In genomic region chr7:25311193-25311592, GRCm38 (mm10) we compare ENCODE assay signal across 40 mouse cellular contexts. TPM values are rescaled to one million over a fixed set of nuclear protein-coding genes. Genes with fewer than 3 reads are reported as not detected.
"Had no signal": no experiment of that assay in that cellular context is flagged by ENCODE, and none has a peak within 500 bp of the region (broad histone marks: within the 10 kb centered on the region; RNA-seq: fewer than 3 reads in every experiment).

No protein-coding gene starts in this region.

- H3K9me3 ChIP-seq: heart, embryonic 12.5 days; heart, embryonic 13.5 days; heart, embryonic 15.5 days; hindbrain, embryonic 10.5 days; hindbrain, embryonic 12.5 days; hindbrain, embryonic 13.5 days; hindbrain, embryonic 15.5 days; intestine, embryonic 15.5 days; kidney, embryonic 15.5 days had no signal

- H3K4me3 ChIP-seq: heart, embryonic 12.5 days; heart, embryonic 13.5 days; heart, embryonic 15.5 days; hindbrain, embryonic 10.5 days; hindbrain, embryonic 12.5 days; hindbrain, embryonic 13.5 days; hindbrain, embryonic 15.5 days; intestine, embryonic 15.5 days; kidney, embryonic 15.5 days; layer of hippocampus, adult 2 months; left cerebral cortex, adult 2 months had no signal

- H3K27ac ChIP-seq: heart, embryonic 13.5 days; heart, embryonic 15.5 days; hindbrain, embryonic 10.5 days; hindbrain, embryonic 12.5 days; hindbrain, embryonic 13.5 days; hindbrain, embryonic 14.5 days; hindbrain, embryonic 15.5 days; hindbrain, postnatal 0 days; intestine, embryonic 15.5 days; kidney, embryonic 15.5 days; kidney, postnatal 0 days; layer of hippocampus, adult 2 months; left cerebral cortex, adult 2 months had no signal

- H3K36me3 ChIP-seq: heart, embryonic 12.5 days; heart, embryonic 13.5 days; heart, embryonic 15.5 days; hindbrain, embryonic 10.5 days; hindbrain, embryonic 12.5 days; intestine, embryonic 15.5 days; kidney, embryonic 15.5 days had no signal

- DNase-seq: heart, postnatal 10 days; heart, postnatal 14 days; heart, postnatal 36 days; heart, postnatal 4 days; kidney, adult 11 months; kidney, adult 18-20 months; kidney, adult 2 months; kidney, adult 8-10 months; kidney, adult 9 months; kidney, postnatal 10 days; kidney, postnatal 14 days; kidney, postnatal 36 days; kidney, postnatal 4 days; layer of hippocampus, adult 9-11 months; layer of hippocampus, postnatal 36 days had no signal

RNA-seq across cellular contexts. Expression of gene Tmem145, which starts 5.3 kb away (rescaled TPM):
- total RNA-seq: heart, postnatal 10 days; heart, postnatal 14 days; heart, postnatal 36 days; heart, postnatal 4 days; hematopoietic stem cell, adult 5-6 weeks had no signal
- polyA plus RNA-seq: heart, postnatal 0 days; inflammation-experienced regulatory T-cells, adult 6 months had no signal

RNA-seq across cellular contexts. Expression of gene Prr19, which starts 10.0 kb away (rescaled TPM):
- total RNA-seq: heart, postnatal 10 days; heart, postnatal 14 days; heart, postnatal 36 days; heart, postnatal 4 days; hematopoietic stem cell, adult 5-6 weeks; layer of hippocampus, adult 18-20 months; layer of hippocampus, adult 2 months; layer of hippocampus, postnatal 14 days; layer of hippocampus, postnatal 25 days; layer of hippocampus, postnatal 36 days; left cerebral cortex, adult 18-20 months; left cerebral cortex, adult 8-10 months had no signal
- polyA plus RNA-seq: heart, embryonic 12.5 days; heart, embryonic 14.5 days; heart, embryonic 16.5 days; heart, postnatal 0 days; inflammation-experienced regulatory T-cells, adult 6 months; large intestine, adult 2 months had no signal
